Mouse (Mus musculus) mouse trophoblast stem cell (cell line): ENCODE measurements around the gene Cbfa2t3.

ENCODE experiments used
- in situ Hi-C, 2 experiments: fragments of 300-500 bp; cut with MseI, MboI; formaldehyde crosslinking; loops; 2 replicates in 1 of 2; 3 replicates in 1 of 2; pipeline ENCODE4 v1.15.1; 2025

Cbfa2t3 gene

DNA sequence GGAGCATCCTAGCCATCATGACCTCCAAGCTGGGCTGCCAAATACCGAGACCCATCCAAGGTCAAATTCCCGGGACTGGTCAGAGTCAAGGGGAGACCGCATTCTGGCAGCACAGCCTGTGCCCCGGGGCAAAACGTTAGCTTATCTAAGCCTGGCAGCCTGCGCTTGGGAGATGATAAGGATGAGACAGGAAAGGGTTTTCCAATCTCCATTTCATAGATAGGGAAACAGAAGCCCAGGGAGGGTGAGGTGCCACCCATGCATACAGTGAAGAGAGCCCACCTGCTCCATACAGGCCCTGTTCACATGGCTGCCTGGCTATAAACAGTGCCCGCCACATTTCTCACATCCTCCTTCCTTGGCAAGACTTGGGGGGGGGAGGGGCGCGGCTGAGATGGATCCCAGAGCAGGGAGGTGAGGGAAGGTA is 32.6 kb downstream of the Cbfa2t3 start:
- in situ Hi-C loops = no loop called here

DNA sequence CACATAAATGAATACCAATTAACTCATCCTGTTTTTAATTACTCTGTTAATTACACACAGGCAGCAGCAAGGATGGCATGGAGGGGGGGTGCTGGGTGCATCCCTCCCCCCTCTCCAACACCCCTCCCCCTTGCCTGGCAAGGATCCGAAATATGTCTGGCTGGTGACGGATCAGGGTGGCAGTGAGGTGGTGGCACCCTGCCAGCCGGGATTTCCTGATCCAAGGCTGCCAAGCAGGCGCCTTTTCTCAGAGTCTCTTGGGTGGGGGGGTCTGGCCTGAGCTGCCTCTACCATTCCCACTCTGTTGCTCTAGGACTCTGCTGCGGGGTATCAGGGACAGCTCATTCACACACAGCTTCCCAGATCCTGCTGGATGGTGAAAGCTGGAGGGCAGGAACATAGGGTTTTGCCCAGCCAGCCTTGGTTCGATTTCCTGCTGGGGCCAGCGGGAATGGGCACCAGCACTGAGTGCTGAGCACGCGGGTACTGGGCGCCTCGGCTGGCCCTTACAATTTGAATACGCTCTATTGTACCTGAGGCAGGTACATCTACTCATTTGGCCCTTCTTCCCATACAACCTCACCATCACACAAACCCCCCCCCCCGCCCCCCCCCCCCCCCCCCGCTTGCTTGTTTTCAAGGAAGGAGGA is 33.1 kb downstream of the Cbfa2t3 start:
- in situ Hi-C loops = no loop called here

DNA sequence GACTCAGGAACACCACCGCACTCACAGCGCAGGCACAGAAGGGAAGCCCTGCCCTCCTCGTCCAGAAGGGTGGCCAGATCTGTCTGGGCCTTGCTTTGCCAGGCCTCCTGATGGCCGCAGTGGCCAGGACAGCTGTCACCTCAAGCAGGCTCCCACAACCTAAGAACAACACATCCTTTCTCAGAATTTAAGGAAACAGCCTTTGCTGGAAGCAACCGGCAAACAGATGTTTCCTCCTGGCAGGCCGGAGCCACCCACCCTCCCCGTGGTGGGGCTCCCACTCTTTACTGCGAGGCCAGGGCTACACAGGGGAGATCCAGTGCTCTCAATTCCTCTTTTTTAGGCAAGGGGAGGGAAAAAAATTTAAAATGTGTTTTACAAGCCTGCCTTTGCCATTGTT is 33.7 kb downstream of the Cbfa2t3 start:
- in situ Hi-C loops = no loop called here

DNA sequence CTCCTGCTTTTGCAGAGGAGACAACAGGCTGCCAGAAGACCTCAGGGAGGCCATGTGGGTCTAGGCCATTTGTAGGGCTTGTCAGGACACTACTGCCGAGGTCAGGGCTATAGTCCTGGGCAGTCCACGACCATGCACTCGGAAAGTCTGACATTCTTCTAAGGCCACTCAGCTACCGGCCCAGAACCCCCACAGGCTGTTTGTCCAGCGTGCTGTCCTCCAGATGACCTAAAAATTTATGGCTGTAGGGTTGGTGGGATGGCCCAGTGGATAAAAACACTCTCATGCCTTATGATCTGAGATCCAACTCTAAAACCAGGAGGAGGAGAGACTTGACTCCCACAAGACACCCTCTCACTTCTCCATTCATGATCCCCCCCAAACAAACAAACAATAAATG is 35.2 kb downstream of the Cbfa2t3 start:
- in situ Hi-C loops = no loop called here

DNA sequence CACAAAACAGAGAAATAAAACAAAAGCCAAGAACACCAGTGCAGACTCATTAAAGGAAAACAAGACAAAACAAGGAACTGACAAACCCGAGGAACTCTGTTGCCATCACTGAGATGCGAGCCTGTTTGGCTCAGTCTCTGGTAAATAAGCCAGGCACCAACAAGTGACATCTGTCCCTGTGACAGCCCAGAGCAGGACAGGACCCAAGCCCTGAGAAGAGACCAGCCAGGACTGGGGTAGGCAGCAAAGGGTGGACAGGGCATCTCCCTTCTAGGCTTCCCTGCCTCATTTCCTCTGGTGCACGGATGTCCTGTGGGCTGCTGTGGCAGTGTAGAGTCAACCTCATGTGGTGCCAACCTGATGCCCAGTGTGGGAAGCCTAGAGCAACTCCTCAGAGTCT is 35.8 kb downstream of the Cbfa2t3 start:
- in situ Hi-C loops = no loop called here

DNA sequence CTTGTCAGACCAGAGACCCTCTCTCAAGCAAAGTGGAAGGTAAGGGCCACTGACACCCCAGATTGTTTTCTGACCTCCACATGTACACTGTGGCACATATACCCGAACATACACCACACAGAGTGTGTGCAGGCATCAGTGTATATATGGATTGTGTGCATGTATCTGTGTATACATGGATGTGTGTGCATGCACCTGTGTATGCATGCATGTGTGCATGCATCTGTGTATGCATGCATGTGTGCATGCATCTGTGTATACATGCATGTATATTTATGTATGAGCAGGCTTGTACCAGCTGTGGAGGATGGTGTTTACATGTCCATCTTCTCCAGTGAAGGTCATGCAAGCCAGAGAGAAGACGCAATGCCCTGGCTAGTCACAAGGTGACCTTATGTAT is 37.0 kb downstream of the Cbfa2t3 start:
- in situ Hi-C loops = no loop called here

DNA sequence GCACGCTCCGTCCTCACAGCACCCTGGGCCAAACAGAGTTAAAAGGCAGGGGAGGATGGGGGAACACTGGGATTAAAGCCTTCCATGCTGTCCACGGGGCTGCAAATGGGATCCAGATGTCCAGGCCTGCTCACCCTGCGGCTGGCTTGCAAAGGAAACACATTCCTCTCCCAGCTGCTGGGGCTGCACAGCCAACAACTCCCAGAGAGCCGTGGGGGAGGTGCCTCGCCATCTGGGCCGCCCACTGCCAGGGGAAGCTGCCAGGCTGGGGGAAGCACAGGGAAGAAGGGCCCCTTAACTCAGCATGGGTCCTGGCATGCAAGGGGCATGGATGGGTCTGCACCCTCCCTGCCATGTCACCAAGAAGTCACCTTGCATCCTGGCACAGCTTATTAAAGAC is 37.8 kb downstream of the Cbfa2t3 start:
- in situ Hi-C loops = no loop called here

DNA sequence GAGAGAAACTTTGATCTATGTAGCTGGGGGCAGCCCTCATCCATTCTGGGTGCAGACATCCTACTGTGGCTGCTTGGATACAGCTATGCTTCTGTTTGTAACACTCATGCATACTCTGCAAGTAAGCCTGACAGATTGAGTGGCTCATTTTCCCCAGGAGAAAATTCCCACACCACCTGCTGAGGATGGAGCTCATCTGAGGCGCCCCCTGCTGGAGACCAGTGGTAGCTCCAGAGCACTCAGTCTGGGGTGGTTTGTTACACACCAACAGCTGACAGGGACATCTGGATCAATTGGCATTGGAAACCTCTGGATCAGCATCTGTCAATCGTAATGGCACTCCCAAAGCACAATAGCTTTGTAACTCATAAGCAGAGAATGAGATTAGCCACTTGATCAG is 38.9 kb downstream of the Cbfa2t3 start:
- in situ Hi-C loops = no loop called here

DNA sequence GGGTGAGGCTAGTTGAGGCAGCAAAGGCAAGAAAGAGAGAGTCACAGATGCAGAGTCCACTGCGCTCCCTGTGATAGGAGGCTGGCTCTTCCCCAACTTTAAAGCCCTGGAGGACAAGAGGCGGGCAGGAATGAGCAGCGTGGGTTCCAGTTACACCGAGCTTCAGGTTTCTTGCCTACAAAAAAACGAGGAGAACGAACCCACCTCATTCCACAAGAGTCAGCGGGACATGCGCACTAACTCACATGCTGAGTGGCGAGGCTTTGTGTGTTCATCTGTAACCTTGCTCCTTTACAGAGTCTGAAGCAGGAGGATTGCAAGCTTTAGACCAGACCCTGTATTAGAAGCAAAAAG is 40.1 kb downstream of the Cbfa2t3 start:
- in situ Hi-C loops = no loop called here

DNA sequence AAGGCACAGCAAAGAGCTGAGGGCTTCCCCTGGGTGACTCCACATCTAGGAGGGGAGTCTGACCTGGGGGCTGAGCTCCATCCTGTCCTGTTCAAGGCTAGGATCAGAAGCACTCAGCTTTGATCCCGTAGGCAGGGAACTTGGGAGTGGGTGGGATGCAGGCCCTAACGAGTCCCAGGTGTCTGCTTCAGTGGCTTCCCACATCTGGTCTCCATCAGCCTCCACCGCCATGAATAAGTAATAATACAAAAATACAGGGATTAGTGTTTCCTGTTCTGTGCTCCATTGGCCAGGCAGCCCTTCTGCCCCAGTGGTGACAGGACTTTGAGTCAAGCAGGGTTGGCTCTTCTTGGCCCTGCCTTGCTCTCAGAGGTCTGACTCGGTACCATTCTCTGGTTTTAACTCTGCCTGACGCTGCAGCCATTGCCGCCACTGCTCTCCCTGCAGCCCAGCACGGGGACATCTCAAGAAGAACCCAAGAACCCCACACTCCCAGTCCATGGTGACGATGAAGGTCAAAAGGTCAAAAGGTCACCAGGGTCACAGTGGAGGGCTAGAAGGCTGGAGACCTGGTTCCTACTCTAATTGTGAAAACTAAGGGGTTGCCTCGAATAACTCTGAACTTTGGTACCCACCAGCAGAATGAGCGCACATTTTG is 40.6 kb downstream of the Cbfa2t3 start:
- in situ Hi-C loops = no loop called here

DNA sequence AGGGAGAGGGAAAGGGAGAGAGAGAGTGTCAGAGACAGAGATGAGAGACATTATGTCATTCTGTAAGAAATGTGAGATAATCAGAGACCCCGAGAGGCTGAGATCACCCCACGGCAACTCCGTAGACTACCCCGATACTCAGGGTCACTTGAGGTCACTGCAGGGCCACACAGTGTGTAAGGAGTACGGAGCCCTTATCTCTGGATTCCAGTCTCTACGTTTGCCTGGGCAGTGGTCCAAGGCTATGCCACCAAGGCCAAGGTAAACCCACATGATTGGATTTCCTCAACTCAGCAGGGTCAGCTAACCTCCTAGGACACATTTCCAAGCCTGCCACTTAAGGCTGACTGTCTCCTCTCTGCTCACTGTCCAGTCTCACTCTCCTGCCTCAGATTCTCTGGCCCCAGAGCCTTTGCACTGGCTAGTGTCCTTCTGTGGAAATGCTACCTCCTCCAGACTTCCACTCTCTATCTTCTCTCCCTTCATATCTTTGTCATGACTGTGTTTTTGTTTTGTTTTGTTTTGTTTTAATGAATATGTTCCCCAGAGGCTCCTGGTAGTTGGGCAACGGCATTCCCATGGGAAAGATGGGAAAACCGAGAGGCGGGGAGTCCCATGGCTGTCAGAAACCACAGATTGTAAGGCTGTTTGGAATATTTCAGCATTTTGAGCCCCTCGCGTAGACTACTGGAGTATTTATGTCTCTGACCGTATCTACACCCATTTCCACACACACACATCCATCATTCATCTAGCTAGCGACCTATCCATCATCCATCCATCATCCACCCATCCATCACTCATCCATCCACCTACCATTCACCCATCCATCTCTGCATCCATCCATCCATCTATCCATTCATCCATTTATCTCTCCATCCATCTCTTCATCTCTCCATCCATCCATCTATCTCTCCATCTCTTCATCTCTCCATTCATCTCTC is 42.6 kb downstream of the Cbfa2t3 start:
- in situ Hi-C loops = no loop called here

DNA sequence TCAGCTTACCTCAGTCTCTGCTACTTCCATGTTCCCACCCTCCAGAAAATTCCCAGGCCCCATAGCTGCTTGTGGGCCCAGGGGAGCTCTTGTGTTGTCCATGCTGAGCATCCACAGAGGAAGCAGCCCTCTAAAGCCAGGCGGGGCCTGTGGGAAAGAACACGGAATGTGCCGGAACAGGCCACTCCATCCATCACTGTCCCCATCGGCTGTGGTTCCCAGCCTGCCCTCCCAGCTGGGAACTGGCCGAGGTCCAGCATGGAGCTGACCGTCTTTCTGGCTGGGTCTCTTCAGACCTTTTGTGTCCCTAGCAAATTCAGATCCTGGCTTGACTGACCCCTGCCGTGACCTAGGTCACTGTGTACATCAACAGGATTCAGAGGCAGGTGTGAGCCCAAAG is 44.1 kb downstream of the Cbfa2t3 start:
- in situ Hi-C loops = no loop called here

DNA sequence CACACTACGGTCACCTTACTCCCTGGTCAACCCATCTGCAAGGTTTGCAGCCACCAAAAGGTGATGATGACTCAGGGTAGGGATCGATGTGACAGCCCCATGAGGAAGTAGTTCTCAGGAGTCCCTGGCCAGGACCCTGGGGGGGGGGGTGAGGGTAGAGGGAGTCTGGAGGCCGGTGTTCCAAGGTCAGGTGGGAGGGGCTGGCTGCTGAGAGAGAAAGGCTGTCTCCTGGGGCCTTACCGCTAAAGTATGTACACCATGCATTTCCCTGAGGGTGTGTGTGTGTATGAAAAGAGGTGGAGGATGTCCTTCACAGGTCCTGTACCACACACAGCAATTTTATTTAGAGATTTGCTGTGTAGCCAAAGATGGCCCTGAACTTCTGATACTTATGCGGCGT is 46.3 kb downstream of the Cbfa2t3 start:
- in situ Hi-C loops = no loop called here

DNA sequence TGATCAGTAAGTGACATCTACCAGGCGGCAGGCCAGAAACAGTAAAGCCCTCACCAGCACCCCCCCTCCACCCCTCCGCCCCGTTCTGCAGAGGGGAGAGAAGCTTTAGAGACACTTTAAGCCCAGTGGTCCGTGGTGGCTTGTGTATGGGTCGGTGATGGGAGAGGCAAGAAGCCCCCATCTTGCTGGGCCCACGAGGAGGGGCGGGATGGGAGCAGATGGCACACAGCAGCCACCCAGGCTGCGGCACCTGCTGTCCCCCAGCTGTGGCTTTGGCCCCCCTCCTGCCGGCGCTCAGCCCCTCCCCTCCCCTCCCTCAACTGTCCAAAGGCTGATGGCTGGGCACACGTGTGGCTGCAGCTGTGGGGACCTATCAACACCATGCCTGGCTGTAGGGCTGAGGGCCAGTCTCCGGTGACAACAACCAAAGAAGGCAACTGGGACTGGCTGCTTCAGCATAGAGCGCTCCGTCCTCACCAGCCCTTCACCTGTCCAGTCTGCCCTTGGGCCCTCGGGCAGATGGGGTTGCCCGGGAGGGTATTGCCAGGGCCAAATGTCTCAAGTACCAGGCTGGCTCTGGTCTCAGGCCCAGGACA is 47.5 kb downstream of the Cbfa2t3 start:
- in situ Hi-C loops = no loop called here

DNA sequence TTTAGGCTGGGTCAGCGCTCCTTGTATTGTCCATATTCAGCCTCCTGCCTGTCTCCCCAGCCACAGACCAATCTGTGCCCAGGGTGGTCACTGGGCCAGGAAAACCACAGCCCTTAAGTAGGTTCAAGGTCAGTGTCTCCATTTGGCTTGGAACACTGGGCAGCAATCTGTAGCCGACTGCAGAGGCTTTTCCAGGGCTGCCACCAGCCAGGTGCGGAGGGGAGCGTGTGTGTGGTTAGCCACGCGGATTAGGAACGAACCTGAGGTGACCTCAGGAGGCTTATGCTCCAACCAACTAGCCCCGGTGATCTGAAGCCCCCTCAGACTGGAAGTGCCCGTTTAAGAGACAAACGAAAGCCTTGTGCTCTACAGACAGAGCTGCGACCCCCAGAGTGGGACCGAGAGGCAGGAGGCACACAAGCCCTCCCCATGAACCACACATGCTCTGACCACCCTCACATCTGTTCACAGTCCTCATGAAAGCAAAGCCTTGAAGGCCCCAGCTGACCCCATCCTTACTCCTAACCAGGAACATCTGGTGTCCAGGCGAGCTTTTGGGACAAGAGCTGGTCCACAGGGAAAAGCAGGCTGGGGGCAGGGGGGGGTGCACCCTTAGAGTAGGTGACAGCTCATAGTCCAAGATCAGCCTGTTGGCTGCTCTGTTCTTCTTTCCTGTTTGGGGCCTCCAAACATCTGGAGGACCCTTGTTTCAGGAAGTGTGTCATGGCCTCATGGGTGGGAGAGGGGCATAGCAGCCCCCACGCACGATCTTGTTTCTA is 50.5 kb downstream of the Cbfa2t3 start:
- in situ Hi-C loops = no loop called here

DNA sequence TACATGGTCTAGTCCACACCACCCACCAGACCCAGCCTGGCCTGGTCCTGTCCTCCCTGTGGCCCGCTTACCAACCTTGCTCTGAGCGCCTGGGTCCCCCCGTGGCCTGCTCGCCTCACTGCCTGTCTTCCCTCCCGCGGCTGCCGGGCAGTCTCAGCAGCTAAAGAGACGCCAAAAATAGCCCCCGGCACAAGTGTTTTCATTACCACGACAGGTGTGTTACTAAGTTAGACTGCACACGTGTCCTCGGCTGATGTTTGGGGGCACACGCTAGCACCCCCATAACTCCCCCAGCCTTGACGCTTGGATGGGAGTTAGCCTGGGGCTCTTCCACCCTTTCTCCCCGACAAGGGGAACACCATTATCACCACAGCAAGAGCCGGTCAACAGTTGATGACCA is 52.6 kb downstream of the Cbfa2t3 start:
- in situ Hi-C loops = no loop called here

DNA sequence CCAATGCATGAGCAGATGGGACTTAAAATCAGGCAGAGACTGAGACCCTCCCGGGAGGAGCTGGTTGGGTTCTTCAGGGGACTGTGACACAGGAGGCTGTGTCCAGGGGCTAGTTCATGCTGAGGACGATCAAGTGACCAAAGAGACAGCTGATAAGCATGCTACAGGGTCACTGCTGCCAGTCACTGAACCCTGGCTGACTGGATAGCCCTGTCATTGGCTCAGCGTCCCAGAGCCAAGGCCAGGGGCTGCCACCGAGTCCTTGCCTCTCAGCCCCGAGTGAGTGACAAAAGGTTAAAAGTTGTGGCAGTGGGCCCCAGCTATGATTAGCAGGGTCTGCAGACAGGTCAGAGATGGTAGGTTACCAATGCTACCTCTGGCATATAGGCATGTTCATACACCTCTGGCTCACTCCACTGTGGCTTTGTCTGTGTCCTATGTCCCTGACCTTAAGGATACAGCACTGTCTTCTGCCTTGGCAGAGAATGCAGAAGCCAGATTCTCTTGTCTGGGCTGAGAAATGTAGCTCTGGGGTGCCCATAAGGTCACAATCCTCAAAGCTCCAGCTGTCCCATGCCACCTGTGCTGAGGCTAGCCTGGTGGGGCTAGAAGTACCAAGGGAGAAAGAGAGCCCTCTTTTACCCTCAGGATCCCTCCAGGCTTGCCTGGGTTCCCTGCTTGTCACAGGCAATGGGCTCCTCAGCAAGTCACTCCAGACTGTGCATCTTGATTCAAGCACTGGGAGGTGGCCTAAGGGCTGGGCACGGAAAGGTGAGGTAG is 54.5 kb downstream of the Cbfa2t3 start:
- in situ Hi-C loops = no loop called here

DNA sequence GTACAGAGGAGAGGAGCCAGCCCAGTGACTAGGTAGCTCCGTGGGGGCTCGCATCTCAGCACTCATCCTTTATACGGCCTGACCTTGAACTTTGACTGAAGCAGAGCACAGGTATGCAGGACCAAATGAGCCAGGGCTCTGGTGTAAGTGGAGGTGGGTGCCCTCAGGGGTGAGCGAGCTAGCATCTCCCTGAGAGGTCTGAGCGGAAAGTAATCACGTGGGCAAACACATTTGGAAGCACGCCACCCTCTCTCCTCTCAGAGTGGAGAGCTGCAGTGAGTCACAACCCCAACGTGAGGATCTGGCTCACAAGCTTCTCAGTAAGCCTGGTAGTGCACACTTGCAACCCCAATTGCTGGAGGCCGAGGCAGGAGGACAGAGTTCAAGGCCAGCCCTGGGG is 56.8 kb downstream of the Cbfa2t3 start:
- in situ Hi-C loops = no loop called here

DNA sequence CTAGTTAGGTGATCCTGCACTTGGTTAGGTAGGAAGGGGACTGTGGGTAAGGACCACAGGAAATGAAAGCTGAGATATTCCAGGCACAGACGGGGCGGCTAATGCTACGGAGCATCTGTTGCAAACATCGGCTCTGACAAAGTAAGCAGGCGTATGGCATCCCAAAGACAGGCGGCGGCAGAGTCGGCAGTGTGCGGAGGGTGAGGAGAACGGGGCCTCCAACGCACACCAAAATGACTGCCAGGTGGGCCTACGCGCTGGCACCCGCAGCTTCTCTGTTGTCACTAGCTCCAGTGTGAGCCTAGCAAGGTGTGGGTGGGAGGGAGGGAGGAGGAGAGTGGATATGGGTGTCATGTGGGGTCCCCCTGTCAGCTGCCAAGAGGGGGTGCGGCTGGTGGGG is 57.5 kb downstream of the Cbfa2t3 start:
- in situ Hi-C loops = no loop called here

DNA sequence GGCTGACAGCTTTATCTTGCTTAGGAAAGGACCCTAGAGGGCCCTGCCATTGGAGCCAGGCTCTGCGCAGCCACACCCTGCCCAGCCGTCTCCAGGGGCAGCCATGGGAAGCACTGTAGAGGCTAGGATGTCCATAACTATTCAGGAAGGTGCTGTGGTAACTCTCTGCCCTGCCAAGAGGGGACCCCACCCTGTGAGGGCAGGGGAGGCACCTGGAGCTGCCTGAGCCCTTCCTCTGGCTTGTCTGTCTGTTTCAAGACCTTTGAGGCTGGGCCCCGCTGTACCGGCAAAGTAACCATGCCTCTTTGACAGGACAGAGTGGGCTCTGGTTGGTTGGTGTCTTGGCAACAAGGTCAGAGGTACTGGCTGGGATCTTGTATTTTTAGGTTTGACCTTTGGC is 58.1 kb downstream of the Cbfa2t3 start:
- in situ Hi-C loops = no loop called here
